Mouse (Mus musculus): Measurements from ENCODE around the gene Syt12.

GRCm38 (mm10) chr19:4521426-4522050 lies 44.3 kb upstream of the Syt12 start:
- TF ChIP-seq CTCF (IDR thresholded peaks at IDR 0.05; ENCODE audit: low read depth, low read length) (no peak), GATA1 (IDR thresholded peaks at IDR 0.05; ENCODE audit: borderline replicate concordance, low read length) (no peak), POLR2AphosphoS5 (IDR thresholded peaks at IDR 0.05; ENCODE audit: insufficient replicate concordance, low read depth, low read length) (no peak)

Data from G1E (cell line).